Mouse (Mus musculus) lung, adult 18-20 months (tissue): ENCODE data around the gene Bach2.

Experiments
- DNase-seq, 2 experiments: peaks; one replicate each; pipeline ENCODE4 v3.0.0; 2022; ENCODE audit warnings: mixed read lengths in 2 of 2

Bach2 gene

GRCm38 (mm10) chr4:32401459-32401858, 162.9 kb downstream of the Bach2 start:
- no peak for DNase-seq

- DNase-seq: no peak
These were observed 164.9 kb downstream of the Bach2 start for GRCm38 (mm10) chr4:32403506-32403905.

- no peak for DNase-seq
These were observed 166.7 kb downstream of the Bach2 start for GRCm38 (mm10) chr4:32405149-32405882.

DNA sequence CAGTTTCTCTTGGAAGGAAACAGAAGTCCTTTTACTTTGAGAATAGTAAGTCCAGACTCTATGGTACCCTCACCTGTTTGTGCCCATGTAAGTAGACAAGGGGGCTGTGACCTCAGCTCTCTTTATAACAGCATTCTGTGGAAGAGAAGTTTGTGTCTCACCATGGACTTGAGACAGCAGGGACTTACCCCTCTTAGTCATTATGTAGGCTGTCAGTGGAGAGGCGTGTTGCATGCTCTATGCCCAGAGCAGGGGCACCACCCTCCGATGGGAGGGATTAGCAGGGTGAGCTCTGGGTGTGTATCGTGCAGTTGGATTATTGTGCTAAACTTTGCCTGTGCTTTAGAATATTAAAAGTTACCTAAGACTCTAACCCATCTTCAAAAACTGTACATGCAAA, 167.4 kb downstream of the Bach2 start:
- DNase-seq: no peak

DNA sequence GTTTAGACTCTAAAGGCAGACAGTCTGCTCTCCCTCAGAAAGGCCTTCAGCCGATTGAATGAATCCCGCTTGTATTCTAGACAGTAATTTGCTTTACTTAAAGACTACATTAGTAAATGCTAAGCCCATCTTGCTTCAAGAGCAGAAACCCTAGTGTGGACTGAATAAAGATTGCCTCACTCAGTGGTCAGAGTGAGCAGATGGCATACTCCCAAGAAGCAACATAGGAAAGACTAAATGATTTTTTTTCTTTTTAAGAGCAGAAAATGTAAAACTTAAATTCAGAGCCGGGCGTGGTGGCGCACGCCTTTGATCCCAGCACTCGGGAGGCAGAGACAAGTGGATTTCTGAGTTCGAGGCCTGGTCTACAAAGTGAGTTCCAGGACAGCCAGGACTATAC, 169.9 kb downstream of the Bach2 start:
- no peak for DNase-seq

DNA sequence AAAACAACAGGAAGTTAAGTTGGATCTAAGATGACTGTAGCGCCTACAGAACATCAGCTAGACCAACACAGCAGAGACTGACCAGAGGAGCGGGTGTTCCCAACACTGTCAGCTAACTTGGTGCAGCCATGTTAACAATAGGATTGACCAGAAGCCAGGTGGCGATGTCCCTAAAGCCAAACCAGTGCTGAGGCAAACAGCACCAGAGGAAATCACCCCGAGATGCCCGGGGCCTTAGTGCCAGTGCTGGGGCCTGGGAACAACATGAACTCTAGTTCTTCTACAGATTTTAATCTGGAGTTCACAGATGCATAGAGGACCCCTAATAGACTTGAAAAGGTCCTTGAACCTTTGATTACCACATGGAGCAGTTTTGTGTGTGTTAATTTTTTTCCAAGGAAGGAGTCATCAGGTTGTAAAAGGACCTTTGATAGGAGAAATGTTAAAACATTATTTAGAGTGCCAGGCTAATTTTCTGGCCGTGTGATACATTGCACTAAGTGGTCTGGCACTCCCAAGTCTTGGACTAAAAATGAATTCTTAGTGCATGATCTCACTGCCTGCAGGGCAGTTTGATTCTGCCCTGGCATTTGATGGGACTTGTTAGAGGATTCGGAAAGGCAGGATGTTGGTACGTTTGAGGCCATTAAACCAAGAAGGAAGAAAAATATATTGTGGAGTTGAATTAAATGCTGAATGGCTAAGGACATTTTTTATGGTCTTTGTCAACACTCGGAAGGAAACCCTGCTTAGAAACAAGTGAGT, 170.7 kb downstream of the Bach2 start:
- no peak for DNase-seq

DNA sequence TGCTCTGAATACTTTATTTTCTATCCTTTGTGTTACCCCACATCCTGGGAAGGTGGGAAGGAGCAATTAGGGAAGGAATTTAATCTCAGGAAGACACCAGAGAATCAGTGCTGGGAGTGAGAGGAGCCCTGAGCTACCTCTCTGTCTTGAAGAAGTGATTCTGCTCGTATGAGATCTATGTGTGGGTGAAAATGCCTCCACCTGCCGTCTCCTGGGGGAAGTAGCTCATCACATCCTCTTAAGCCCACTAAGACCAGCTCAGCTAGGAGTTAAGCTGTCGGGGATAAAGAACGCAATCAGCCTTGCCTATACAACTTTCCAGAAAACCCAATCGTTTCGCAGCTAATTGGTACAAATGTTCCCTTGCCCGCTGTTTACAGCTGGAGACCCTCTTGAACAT, 174.5 kb downstream of the Bach2 start:
- DNase-seq: no peak

- DNase-seq: no peak
These were observed 174.9 kb downstream of the Bach2 start for GRCm38 (mm10) chr4:32413505-32413904.

DNA sequence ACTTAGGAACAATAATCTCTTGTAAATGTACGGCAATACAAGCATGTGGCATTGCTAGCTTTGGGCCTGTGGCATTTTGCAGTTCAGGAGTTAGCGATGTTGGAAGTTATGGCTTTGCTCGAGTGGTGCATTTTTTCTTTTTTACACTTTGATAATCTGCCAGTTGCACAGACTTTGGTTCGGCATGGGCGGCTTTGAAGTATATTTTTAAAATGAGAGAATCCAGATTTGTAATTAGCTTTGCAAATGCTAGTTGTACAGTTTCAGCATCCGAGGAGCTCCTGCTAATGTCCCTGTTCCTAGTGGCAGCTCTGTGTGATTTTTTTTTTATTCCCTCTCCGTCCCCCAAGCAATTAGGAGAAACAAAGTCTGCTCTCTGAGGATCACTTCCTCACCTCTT, 176.4 kb downstream of the Bach2 start:
- no peak for DNase-seq

DNA sequence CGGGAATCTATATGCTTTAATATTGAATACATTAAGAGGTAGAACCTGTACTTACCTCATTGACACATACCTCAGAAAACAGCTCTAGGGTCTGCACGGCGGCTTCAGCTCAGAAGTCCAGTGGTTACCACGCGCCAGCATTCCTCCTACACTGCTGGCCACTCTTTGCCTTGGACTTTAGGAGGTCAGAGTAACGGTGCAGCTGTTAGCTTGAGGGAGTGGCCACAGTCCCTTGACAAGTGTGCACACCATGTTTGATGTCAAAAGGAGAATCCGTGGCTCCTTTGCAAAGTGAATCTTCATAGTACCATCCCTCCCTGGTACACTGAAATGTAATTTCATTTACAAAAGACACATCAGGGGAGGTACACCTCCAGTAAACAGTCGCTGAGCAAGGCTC, 179.3 kb downstream of the Bach2 start:
- DNase-seq: no peak

- no peak for DNase-seq
These were observed 183.0 kb downstream of the Bach2 start for GRCm38 (mm10) chr4:32421570-32421969.

GRCm38 (mm10) chr4:32422427-32422826, 183.8 kb downstream of the Bach2 start:
- DNase-seq: no peak

DNA sequence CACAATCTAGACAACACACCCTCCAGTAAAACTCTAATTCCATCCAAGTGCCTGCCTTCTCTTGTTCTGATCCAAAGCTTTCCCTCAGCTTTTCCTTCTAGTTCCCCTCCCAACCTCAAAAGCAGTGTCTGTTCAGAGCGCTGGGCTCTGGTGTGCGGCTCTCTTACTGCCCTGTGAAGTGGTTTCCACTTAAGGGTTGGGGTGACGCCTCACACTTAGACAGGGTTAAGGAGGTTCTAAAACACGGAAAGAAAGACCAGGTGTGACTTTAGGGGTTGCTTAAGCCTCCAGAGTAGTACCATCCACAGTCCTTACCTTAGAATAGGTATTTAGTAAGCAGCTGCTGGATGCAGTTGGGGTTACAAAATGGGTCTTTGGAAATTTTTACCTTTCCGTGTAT, 185.1 kb downstream of the Bach2 start:
- peak; percentile 20 to 36 for DNase-seq

DNA sequence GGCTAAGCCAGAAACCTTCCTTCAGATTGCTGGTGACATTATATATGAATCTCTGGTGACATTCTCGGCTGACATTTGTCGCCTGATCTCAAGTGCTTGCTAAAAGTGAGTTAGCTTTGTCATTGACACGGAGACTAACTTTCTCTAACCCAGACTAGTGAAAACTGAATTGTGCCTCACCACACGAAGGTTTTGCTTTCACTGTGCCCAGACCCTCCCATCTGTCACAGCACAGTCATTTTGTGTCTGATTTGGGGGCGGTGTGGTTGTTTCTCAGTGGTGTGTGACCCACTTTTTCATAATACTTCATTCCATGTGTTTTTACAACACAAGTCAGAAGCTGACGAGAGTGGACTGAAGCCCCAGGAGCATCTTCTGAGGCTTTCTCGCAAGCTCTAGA, 185.8 kb downstream of the Bach2 start:
- no peak for DNase-seq

- no peak for DNase-seq
These were observed 186.5 kb downstream of the Bach2 start for GRCm38 (mm10) chr4:32425060-32425459.

GRCm38 (mm10) chr4:32425641-32426040, 187.0 kb downstream of the Bach2 start:
- no peak for DNase-seq

DNA sequence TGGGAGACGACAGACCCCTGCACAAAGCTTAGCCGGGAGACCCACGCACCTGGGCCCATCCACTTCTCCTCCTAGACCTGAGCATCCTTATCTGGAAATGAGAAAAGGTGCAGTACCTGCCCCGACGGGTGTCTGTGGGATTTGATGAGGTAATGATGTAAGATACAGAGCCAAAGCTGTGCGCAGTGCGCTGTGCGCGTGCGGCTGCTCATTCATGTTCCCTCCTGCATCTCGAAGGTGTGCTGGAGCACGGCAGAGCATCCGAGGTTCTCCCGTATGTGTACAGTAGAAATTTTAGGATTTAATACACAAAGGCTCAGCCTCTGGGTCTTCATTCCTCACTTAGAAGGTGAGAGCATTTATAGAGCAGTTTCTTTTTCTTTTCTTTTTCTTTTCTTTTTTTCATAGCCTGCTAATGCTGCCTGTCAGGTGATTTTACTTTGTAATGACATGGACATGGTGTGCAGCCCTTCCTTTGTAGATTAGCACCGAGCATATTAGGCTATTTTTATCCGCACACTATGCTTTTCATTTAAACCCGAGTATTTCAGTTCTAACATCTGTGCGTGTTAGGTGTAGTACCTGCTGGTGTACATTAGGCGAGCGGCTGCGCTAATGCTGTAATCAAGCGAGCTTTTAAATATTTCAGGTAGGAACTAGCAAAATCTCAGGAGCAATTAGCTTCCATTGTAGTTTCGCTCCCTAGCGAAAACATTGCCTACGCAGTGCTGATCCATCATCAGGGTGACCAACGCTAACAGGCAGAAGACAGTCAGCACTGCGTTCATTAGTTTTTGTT, 188.4 kb downstream of the Bach2 start:
- no peak for DNase-seq

DNA sequence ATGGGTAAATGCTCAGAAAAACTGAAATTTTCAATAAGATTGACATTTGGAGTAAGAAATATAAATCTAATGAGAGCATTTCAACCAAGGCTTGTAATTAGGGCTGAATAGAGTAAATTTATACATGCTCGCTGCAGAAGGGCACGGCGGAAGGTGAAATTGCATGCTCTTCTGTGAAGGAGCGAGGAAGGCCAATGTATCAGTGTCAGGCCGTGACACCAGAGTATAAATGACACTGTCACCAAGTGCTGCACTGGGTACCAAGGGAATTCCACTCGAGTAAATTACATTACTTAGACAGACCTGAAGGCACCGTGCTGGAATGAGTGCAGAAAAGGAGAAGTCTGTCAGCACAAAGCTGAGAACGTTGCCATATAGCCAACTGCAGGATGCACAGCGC, 190.1 kb downstream of the Bach2 start:
- DNase-seq: no peak

- no peak for DNase-seq
These were observed 191.5 kb downstream of the Bach2 start for GRCm38 (mm10) chr4:32430136-32430535.

DNA sequence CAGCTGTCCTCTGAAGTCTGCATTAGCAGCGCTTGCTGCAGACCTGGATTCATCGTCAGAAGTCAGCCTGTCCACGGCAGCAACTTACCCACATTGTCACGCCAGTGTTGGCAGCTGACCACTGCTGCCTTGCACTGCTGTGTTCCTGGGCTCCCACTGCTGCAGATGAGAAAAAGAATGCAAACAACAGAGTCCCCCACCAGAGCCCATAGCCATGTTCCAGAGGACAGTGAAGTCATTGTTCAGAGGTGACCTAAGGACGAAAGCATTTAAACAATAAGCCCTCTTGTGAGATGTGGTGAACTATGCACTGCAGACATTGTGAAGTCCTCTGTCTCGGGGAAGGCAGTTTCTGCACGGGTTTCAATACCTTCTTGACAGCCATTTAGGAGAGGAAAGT, 192.4 kb downstream of the Bach2 start:
- no peak for DNase-seq

DNA sequence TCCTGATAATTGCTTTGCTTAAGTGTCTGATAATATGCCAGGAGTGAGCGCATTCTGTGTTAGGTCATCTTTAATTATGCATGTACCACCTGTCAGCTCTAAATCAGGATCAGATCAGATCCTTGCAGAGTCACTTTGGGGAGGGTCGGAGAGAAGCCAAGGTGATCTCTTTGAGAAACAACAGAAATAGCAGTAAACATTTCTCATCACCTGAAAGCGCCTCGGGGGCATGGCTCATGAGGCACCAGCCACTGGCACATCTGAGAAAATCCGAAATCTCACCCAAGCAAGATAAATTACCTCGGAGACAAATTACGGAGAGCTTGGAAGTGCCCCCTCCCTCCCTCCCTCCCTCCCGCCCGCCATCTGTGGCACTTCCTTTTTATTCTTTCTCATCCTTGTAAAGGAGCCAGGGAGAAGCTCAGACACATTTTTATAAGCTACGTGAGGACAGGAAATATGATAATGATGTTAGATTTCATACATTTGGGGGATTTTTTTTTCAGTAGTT, 193.7 kb downstream of the Bach2 start:
- no peak for DNase-seq

GRCm38 (mm10) chr4:32432945-32433344, 194.3 kb downstream of the Bach2 start:
- DNase-seq: no peak

DNA sequence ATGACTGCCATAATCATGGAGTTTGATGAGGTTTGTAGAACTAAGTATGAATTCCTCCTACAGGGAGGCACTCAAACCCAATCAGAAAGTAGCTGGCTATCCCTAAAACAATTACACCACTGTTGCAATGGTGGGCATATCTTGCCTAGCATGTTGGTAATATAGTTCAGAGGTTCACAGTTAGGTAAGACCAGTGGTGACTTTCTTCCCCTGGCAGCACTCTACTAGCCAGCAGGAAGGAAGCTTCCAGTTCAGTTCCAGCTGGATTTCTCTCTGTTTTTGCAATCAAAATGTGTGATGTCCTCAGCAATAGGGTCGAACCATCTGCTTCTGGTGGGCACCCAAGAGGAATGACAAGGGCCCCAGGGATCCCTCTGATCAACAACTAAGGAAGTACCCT, 196.0 kb downstream of the Bach2 start:
- no peak for DNase-seq
